Mouse (Mus musculus) erythroblast, embryonic 14.5 days (primary cell): ENCODE data around the gene Capn11. TPM values are rescaled to one million over a fixed set of nuclear protein-coding genes. Genes with fewer than 3 reads are reported as not detected.

Experiments used
- H3K27me3 ChIP-seq: 2 replicates; pipeline ENCODE4 v1.6.1; 2012; ENCODE audit warnings: inconsistent platforms; ENCODE audit not compliant: control insufficient read depth
- H3K36me3 ChIP-seq: 2 replicates; pipeline ENCODE4 v1.6.1; 2012; ENCODE audit warnings: mild to moderate bottlenecking, inconsistent platforms; ENCODE audit not compliant: control insufficient read depth
- H3K4me1 ChIP-seq: 2 replicates; pipeline ENCODE4 v1.6.1; 2012; ENCODE audit warnings: inconsistent platforms; ENCODE audit not compliant: control insufficient read depth
- H3K4me3 ChIP-seq: replicated peaks from 2 replicates; pipeline ENCODE3; 2012; ENCODE audit warnings: moderate library complexity, mild to moderate bottlenecking, inconsistent platforms
- H3K9me3 ChIP-seq: 2 replicates; pipeline ENCODE4 v1.6.1; 2012; ENCODE audit warnings: low read length, inconsistent platforms, mixed read lengths; ENCODE audit not compliant: control insufficient read depth
- GATA1 ChIP-seq: IDR thresholded peaks from 2 replicates; pipeline ENCODE4 v1.6.1; 2012; ENCODE audit warnings: low read length, inconsistent platforms, mixed read lengths
- TAL1 ChIP-seq: IDR thresholded peaks from 3 replicates; pipeline ENCODE4 v1.6.1; 2012; ENCODE audit warnings: low read length, inconsistent platforms, mixed read lengths
- polyA plus RNA-seq: library from polyadenylated mRNA; stranded (reverse); fragments of >175 nt; gene quantifications from 2 replicates; pipeline ENCODE4 v1.2.3, GENCODE M21; 2012

The Capn11 gene
- polyA plus RNA-seq, 1 experiment: not detected

DNA sequence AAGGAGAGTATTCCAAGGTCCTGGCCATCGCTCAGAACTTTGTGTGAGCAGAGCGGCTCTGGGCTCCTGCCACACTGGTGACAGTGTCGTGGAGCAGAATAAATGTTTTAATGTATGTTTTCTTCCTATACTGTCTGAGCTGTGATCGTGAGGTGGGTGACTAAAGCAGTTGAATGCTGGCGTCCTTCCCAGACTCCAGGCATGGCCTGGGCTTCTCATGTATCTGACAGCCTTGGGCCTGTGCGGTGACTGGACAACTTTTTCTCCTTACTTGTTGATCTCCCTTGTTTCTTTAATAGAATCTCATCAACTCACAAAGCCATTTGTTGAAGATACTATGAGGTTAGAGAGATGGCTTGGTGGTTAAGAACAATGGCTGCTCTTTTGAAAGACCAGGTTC lies 39.2 kb upstream of the Capn11 start:
- Histone ChIP-seq H3K9me3 (no peaks in the 10 kb centered on the region), H3K4me3 (no peak overlapping the region), H3K4me1 (peaks cover 48% of the 10 kb centered on the region), H3K36me3 (peaks cover 42% of the 10 kb centered on the region), H3K27me3 (no peaks in the 10 kb centered on the region)
- TF ChIP-seq TAL1: no peak
- no peak for TF ChIP-seq GATA1

DNA sequence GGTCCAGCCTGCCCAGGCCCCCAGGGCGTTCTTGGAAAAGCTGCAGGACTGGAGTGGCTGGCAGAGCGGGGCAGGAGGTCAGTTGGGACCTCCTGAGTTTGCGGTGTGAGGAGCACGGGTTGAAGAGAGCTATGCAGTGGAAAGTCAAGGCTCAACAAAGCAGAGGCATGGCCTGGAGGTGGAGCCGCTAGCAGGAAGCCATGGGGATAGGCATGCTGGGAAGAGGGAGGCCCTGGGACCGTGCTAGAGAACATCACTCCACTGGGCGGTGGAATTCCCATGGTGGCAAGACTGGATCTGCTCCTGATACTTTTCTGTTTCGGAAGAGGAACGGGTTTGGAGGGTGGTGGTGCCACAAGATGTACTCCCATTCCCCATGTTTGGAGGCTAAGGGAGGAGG lies 37.9 kb upstream of the Capn11 start:
- H3K27me3 ChIP-seq: no peaks in the 10 kb centered on the region
- TF ChIP-seq GATA1 (no peak), TAL1 (no peak)
- H3K4me1 ChIP-seq: peaks cover 50% of the 10 kb centered on the region
- H3K36me3 ChIP-seq: peaks cover 44% of the 10 kb centered on the region
- no peak overlapping the region for H3K4me3 ChIP-seq
- no peaks in the 10 kb centered on the region for H3K9me3 ChIP-seq

DNA sequence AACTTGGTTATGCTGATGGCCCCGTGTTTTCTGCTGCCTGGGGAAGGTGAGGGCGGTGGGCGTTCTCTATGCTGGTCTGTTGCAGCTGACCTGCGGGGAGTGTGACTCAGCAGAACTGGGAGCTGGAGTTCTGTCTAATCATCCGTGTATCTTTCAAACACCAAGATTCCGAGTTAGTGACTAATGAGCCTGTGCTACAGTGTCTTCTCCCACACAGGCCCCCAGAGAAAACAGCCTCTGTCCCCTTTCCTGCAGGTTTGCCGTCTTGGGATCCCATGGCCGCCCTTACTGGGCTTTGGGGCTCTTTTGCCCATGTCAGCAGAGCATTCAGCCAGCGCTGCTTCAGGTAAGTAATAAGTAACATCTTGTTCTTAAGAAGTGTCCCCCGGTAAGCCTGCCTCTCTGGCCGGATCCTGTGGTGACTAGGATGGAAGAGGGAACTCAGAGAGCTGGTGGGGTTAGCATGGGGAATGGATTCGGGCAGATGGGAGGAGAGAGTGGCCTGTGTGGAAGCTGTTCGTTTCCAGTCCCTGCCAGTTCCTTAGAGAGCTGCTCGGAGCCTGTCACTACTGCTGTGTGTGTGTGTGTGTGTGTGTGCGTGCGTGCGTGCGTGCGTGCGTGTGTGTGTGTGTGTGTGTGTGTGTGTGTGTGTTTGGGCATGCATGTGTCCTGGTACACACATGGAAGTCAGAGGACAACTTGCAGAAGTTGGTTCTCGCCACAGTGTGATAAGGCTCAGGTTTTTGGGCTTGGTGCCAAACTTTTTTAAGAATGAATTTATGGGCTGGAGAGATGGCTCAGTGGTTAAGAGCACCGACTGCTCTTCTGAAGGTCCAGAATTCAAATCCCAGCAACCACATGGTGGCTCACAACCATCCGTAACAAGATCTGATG lies 36.3 kb upstream of the Capn11 start:
- TF ChIP-seq GATA1: no peak
- peak overlapping the region; percentile 18 for H3K4me3 ChIP-seq
- peaks cover 45% of the 10 kb centered on the region for H3K4me1 ChIP-seq
- H3K9me3 ChIP-seq: no peaks in the 10 kb centered on the region
- peaks cover 49% of the 10 kb centered on the region for H3K36me3 ChIP-seq
- H3K27me3 ChIP-seq: no peaks in the 10 kb centered on the region

DNA sequence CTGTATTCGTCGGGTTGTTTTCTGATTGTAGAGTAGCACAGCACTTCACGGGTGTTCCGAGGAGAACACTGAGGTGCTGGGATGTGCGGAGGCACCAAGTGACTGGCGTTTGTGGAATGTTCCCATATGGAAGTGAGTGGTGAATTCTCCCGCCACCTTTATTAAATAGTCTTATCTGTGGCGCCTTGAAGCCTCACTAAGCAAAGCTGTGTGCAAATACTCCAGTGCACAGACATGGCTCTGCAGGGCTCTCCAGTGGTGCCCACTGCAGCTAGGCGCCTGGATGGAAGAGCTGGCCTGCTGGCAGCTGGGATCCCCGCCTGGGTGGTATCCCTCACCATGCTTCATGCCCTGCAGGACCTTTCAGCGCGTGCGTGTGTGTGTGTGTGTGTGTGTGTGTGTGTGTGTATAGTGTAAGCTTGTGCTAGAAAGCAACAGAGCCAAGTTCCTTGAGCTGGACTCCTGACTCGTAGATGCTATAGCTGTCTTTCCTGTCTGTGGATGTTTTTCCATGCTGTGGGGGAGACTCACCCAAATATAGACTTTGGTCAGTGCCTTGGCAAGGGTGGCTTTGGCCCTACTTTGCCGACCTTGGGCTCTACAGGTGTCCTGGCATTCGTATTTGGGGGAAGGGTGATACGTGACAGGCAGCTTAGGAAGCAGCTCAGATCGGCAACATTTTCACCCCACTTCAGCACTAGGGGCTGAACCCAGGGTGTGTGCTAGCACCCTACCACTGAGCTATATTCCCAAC lies 34.9 kb upstream of the Capn11 start:
- Histone ChIP-seq H3K27me3 (no peaks in the 10 kb centered on the region), H3K4me3 (no peak overlapping the region), H3K4me1 (peaks cover 47% of the 10 kb centered on the region), H3K36me3 (peaks cover 44% of the 10 kb centered on the region), H3K9me3 (no peaks in the 10 kb centered on the region)
- no peak for TF ChIP-seq TAL1
- TF ChIP-seq GATA1: no peak

DNA sequence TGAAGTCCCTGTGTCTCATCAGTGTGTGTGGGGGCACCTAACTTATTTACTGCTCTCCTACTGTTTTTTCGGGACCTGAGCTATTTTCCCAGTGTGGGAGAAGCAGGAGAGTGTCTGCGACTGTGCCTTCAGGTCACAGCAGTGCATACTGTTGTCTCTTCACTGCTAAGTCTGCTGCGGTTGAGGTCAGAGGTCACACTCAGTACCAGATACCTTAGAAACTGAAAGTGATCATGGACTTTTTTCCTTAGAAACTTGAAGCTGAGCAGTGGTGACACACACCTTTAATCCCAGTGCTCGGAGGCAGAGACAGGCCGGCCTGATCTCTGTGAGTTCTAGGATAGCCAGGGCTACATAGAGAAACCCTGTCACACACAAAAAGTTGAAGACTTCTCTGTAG lies 33.0 kb upstream of the Capn11 start:
- H3K4me3 ChIP-seq: no peak overlapping the region
- H3K4me1 ChIP-seq: peaks cover 61% of the 10 kb centered on the region
- TF ChIP-seq GATA1: no peak
- TF ChIP-seq TAL1: no peak
- peaks cover 32% of the 10 kb centered on the region for H3K36me3 ChIP-seq
- no peaks in the 10 kb centered on the region for H3K27me3 ChIP-seq
- no peaks in the 10 kb centered on the region for H3K9me3 ChIP-seq

DNA sequence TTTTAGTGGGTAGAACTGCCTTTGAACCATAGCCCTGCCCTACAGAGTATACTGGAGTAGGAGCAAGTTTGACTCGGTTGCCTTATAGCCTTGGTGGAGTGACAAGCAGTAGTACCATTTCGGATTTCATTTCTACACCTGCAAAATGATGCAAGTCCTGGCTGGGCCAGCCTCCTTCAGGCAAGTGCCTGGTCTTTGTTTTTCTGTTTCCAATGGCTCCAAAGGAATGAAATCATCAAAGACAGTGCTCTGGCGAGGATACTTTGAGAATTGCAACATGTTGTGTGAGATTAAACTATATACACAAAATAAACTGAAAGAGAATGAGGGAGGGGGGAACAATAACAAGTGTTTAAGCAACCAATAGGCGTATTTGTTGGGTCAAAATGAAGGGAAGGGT lies 30.9 kb upstream of the Capn11 start:
- peaks cover 4% of the 10 kb centered on the region for H3K27me3 ChIP-seq
- peaks cover 65% of the 10 kb centered on the region for H3K4me1 ChIP-seq
- H3K9me3 ChIP-seq: no peaks in the 10 kb centered on the region
- TF ChIP-seq GATA1 (no peak), TAL1 (no peak)
- no peak overlapping the region for H3K4me3 ChIP-seq
- H3K36me3 ChIP-seq: peaks cover 17% of the 10 kb centered on the region

DNA sequence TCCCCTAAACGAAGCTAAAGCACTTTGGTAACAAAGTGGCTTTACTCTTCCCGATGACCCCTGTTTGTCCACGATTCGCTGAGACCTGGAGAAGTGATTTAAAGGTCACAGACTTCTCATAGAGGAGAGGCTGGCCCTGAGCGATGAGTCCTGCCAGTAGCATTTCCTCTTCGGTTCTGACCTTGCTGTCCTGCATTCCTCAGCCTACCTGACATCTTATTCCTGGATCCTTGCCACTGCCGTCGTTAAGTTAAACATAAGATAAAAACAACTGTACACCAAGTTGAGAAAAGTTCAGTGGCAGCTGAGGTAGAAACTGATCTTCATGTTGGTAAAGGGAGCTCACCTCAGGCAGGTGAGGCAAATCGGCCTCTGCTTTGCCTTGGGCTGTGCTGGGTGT lies 30.0 kb upstream of the Capn11 start:
- peaks cover 65% of the 10 kb centered on the region for H3K4me1 ChIP-seq
- TF ChIP-seq TAL1: no peak
- no peak for TF ChIP-seq GATA1

DNA sequence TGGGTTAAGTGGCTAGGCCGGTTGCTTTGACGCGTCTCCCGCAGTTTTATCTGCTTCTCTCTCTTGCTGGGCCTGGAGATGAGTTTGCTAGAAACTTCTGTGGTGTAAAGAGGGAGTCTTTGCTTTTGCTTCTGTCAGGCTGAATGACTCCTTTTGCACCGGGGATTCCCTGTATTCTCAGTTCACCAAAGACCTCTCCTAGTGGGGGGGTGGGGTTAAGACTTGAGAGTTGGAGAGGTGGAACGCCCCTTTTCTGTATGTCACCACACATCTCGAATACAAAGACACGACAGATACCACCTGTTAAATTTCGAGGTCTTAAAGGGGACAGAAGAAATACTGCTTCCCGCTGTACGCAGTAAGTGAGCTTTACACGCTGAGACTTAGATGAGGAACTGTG lies 27.6 kb upstream of the Capn11 start, which contains the start of gene Tmem63b:
Gene Tmem63b (minus strand): TSS at position 190 of the 400 bp plus-strand sequence.
- peaks cover 7% of the 10 kb centered on the region for H3K27me3 ChIP-seq
- TF ChIP-seq TAL1 (no peak), GATA1 (no peak)
- H3K4me3 ChIP-seq: peak within 1 kb of the TSS; percentile 89
- H3K4me1 ChIP-seq: peaks cover 50% of the 10 kb centered on the region
- H3K9me3 ChIP-seq: no peaks in the 10 kb centered on the region
- peaks cover 12% of the 10 kb centered on the region for H3K36me3 ChIP-seq

More for the DNA sequence above, 30.0 kb upstream of the Capn11 start:
- peaks cover 15% of the 10 kb centered on the region for H3K36me3 ChIP-seq
- no peaks in the 10 kb centered on the region for H3K9me3 ChIP-seq
- H3K27me3 ChIP-seq: peaks cover 7% of the 10 kb centered on the region
- no peak overlapping the region for H3K4me3 ChIP-seq

DNA sequence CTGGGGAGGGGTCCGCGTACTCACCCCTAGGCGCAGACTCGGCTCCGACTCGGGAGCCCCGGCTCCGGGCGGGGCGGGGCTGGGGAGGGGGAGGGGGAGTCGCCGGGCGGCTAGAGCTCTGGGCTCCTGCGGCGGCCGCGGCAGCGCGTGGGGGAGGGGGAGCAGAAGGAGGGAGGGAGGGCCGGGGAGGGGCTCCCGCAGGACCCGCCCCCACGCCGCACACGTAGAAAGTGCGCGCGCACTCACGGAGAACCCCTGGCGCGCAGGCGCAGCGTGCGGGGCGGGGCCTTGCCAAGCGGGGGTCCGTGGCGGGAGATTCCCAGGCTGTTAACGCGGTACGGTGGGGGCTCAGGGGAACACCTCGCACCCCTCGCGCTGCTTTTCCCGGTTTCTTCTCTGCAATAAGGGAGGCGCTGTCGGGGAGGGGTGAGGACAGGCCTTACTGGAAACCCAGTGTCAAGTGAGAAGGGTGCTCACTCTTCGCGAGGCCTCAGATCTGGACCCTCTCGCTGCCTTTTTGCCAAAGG lies 27.0 kb upstream of the Capn11 start, which contains the start of gene Mrpl14:
Gene Mrpl14 (plus strand): TSS at position 230 of the 527 bp plus-strand sequence.
- Histone ChIP-seq H3K9me3 (no peaks in the 10 kb centered on the region), H3K27me3 (peaks cover 7% of the 10 kb centered on the region), H3K36me3 (peaks cover 10% of the 10 kb centered on the region), H3K4me3 (peak within 1 kb of the TSS; percentile 89), H3K4me1 (peaks cover 48% of the 10 kb centered on the region)
- TF ChIP-seq GATA1 (peak; percentile 20; the same call in 1 of the 2 replicates), TAL1 (no peak)
